Mouse (Mus musculus) kidney, adult 2 months (tissue): ENCODE measurements around the gene Map3k19. TPM values are rescaled to one million over a fixed set of nuclear protein-coding genes. Genes with fewer than 3 reads are reported as not detected.

ENCODE experiments used
- DNase-seq: peaks from one replicate; pipeline ENCODE4 v3.0.0; 2021
- H3K27ac ChIP-seq: fragments of 200-500 bp; 2 replicates; pipeline ENCODE4 v1.5.1; 2012; ENCODE audit warnings: low read depth, low read length, control low read depth, inconsistent platforms; ENCODE audit not compliant: insufficient read depth
- H3K27me3 ChIP-seq: fragments of 200-500 bp; replicated peaks from 2 replicates; pipeline ENCODE4 v1.6.1; 2012; ENCODE audit warnings: mild to moderate bottlenecking, moderate library complexity, low read length, inconsistent platforms; ENCODE audit not compliant: control insufficient read depth, insufficient read depth
- H3K36me3 ChIP-seq: fragments of 200-500 bp; 2 replicates; pipeline ENCODE4 v1.6.1; 2012; ENCODE audit warnings: mild to moderate bottlenecking, moderate library complexity, low read length, inconsistent platforms; ENCODE audit not compliant: control insufficient read depth, insufficient read depth
- H3K4me1 ChIP-seq: fragments of 200-500 bp; 2 replicates; pipeline ENCODE4 v1.6.1; 2011; ENCODE audit warnings: low read length; ENCODE audit not compliant: control insufficient read depth, insufficient read depth
- H3K4me3 ChIP-seq: fragments of 200-500 bp; 2 replicates; pipeline ENCODE4 v1.5.1; 2011; ENCODE audit warnings: mild to moderate bottlenecking, low read depth, low read length, control low read depth; ENCODE audit not compliant: insufficient read depth
- CTCF ChIP-seq: fragments of 200-500 bp; conservative IDR thresholded peaks from 2 replicates; pipeline ENCODE4 v1.5.1; 2011; ENCODE audit warnings: low read depth, mild to moderate bottlenecking, control low read depth, low read length, moderate library complexity, mixed read lengths; ENCODE audit not compliant: insufficient read depth, insufficient read length
- POLR2A ChIP-seq: fragments of 200-500 bp; IDR thresholded peaks from one replicate; pipeline ENCODE4 v1.6.1; 2011; ENCODE audit warnings: low read depth, low read length, control low read depth
- WGBS: fragments of 180-500 bp; shearing (Covaris S2); methylation state at CpG from one replicate; pipeline ENCODE4 v1.1.7; 2018; 5-methylcytosine and 5-hydroxymethylcytosine counted together
- polyA plus RNA-seq: library from polyadenylated mRNA; depleted of rRNA; stranded (reverse); fragments of >200 nt; gene quantifications from 2 replicates; pipeline ENCODE4 v1.2.3, GENCODE M21; 2012

Gene Map3k19
- polyA plus RNA-seq, 1 experiment = 0.05 TPM

GRCm38 (mm10) chr1:127833714-127834113 is 21.1 kb downstream of the Map3k19 start:
- Histone ChIP-seq H3K36me3 (no peaks in the 10 kb centered on the region), H3K4me1 (no peaks in the 10 kb centered on the region), H3K4me3 (no peak overlapping the region), H3K27me3 (no peaks in the 10 kb centered on the region), H3K27ac (no peak overlapping the region)
- WGBS = 40% methylated on average over 2 of the region's 2 CpGs
- TF ChIP-seq CTCF (no peak), POLR2A (no peak)
- no peak for DNase-seq

- Histone ChIP-seq H3K36me3 (no peaks in the 10 kb centered on the region), H3K4me1 (no peaks in the 10 kb centered on the region), H3K4me3 (no peak overlapping the region), H3K27ac (no peak overlapping the region), H3K27me3 (no peaks in the 10 kb centered on the region)
- TF ChIP-seq POLR2A (no peak), CTCF (no peak)
- 85% methylated on average over 13 of the region's 13 CpGs for WGBS
- DNase-seq = no peak
Measured at GRCm38 (mm10) chr1:127830215-127830921, 24.5 kb downstream of the Map3k19 start.

- H3K27me3 ChIP-seq = no peaks in the 10 kb centered on the region
- WGBS = 5% methylated on average over 2 of the region's 2 CpGs
- TF ChIP-seq POLR2A = no peak
- TF ChIP-seq CTCF = no peak
- no peak overlapping the region for H3K4me3 ChIP-seq
- DNase-seq = peak; percentile 70
- H3K4me1 ChIP-seq = no peaks in the 10 kb centered on the region
- H3K36me3 ChIP-seq = no peaks in the 10 kb centered on the region
- no peak overlapping the region for H3K27ac ChIP-seq
Measured at GRCm38 (mm10) chr1:127827325-127827724, 27.5 kb downstream of the Map3k19 start.

GRCm38 (mm10) chr1:127816381-127816780 is 38.5 kb downstream of the Map3k19 start:
- no peak overlapping the region for H3K27ac ChIP-seq
- H3K4me1 ChIP-seq = no peaks in the 10 kb centered on the region
- no peak for DNase-seq
- TF ChIP-seq POLR2A = no peak
- no peak for TF ChIP-seq CTCF
- H3K27me3 ChIP-seq = no peaks in the 10 kb centered on the region
- 73% methylated on average over 6 of the region's 6 CpGs for WGBS
- no peaks in the 10 kb centered on the region for H3K36me3 ChIP-seq
- no peak overlapping the region for H3K4me3 ChIP-seq

- H3K4me3 ChIP-seq = no peak overlapping the region
- 38% methylated on average over 7 of the region's 7 CpGs for WGBS
- TF ChIP-seq CTCF (no peak), POLR2A (no peak)
Measured at GRCm38 (mm10) chr1:127812929-127813328, 41.9 kb downstream of the Map3k19 start.

GRCm38 (mm10) chr1:127808671-127809070 is 46.2 kb downstream of the Map3k19 start:
- Histone ChIP-seq H3K27me3 (no peaks in the 10 kb centered on the region), H3K4me3 (no peak overlapping the region), H3K27ac (no peak overlapping the region), H3K4me1 (no peaks in the 10 kb centered on the region), H3K36me3 (peaks cover 3% of the 10 kb centered on the region)
- WGBS = 95% methylated on average over 7 of the region's 7 CpGs
- no peak for TF ChIP-seq POLR2A
- no peak for TF ChIP-seq CTCF
- DNase-seq = no peak

More at GRCm38 (mm10) chr1:127812929-127813328, 41.9 kb downstream of the Map3k19 start:
- no peaks in the 10 kb centered on the region for H3K4me1 ChIP-seq
- no peak overlapping the region for H3K27ac ChIP-seq
- H3K27me3 ChIP-seq = no peaks in the 10 kb centered on the region
- no peak for DNase-seq
- H3K36me3 ChIP-seq = peaks cover 2% of the 10 kb centered on the region; the same call in 1 of the 2 replicates

- Histone ChIP-seq H3K27ac (no peak overlapping the region), H3K4me1 (no peaks in the 10 kb centered on the region), H3K27me3 (no peaks in the 10 kb centered on the region), H3K4me3 (no peak overlapping the region), H3K36me3 (peaks cover 5% of the 10 kb centered on the region)
- TF ChIP-seq POLR2A = no peak
- TF ChIP-seq CTCF = no peak
- DNase-seq = no peak
- 88% methylated on average over 8 of the region's 8 CpGs for WGBS
Measured at GRCm38 (mm10) chr1:127802916-127803315, 51.9 kb downstream of the Map3k19 start.
